Mouse (Mus musculus): Measurements from ENCODE around the gene 1700013G24Rik.
"Not testable (repeated sequence)": the region's sequence is repeated elsewhere in the genome, so short reads cannot be mapped to it uniquely, and the experiment has no call there.

Gene 1700013G24Rik

DNA sequence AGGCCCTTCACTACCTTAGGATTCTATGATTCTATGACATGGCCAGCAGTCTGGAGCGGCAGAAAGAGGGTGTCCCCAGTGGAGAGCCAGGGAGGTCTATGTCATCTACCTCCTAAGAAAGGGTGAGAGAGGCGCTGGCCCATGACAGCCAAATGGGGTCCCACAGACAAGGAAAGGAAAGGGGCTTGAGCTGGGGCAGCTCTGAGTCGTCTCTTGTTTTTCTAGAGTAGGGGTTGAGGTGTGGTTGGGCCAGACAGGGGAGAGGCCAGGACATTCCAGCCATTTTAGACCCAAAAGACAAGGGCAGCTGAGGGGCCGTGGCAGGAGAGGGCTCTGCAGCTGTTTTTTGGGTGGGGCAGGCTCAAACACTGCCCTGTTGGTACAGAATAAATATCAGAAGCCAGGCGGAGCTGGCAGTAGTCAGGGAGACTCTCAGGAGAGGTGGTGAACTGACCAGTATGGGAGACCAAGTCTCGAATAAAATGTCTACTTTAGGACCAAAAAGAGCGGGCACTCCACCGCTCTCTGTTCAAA, at the start of gene 1700013G24Rik:
TSS of gene 1700013G24Rik (plus strand) at position 51 of the 534 bp plus-strand sequence.
- DNase-seq (ENCODE audit: low spot score in 2 of 2) = no peak

DNA sequence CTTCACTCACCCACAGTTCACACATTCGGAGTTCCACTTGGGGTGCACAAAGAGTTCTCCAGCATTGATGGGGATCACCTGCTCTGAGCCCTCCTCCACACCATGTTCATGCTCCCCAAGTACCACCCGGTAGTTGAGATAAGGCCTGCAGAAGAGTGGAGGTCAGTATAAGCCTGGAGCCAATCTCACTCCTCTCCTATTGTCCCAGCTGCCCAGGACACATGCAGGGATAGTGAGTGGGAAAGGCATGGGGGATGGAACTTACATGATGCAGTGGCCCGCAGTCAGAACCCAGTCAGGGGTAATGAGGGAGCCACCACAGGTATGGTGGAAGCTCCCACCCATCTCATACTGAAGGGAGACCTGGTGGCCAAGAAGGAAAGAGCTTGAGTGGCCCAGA, 47.5 kb upstream of the 1700013G24Rik start:
- no peak for DNase-seq (ENCODE audit: low spot score in 2 of 2)

DNA sequence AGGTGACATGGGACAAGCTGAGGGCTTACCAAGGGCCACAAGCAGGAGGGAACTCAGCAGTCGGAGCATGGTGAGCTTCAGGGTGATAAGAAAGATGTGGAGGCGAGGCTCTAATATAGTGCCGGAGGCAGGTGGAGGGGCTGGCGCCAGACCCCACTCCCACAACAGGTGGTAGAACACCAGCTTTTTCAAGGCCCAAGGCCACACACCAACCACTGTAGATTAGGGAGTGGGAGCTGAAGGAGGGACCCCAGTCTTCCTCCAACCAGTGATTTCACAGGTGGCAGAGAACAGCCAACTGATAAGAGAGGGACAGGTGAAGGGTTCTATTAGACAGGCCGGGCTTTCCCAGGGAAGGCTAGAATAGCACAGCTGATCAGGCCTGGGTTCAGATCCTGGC, 43.4 kb upstream of the 1700013G24Rik start, which contains the start of gene Cela3a:
TSS of gene Cela3a (minus strand) at position 101 of the 400 bp plus-strand sequence.
- DNase-seq (ENCODE audit: low spot score in 2 of 2) = no peak

DNA sequence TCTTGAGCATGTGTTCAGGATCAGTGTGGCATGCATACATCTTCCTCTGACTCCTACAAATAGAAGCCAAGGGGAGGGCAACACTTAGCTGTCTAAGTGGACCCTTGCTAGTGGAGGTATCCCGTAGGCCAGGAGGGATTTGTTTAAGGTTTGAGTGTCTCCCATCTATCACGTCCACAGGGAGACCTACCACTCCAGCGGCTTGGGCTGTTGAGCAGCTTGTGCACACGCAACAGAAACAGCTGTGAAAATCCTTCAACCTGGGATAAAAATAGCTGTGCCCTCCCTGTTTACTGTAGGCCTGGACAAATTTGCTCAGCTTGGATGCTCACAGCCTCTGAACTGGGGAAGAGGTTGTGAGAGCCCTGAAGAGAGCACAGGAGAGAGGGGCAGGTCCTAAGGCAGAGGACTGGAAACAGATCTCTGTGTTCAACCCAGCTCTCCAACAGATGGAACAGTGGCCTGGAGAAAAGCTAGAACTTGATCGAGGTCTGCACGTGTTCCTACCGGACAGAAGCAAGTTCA, 40.8 kb upstream of the 1700013G24Rik start:
- DNase-seq (ENCODE audit: low spot score in 2 of 2) = not testable (repeated sequence)

DNA sequence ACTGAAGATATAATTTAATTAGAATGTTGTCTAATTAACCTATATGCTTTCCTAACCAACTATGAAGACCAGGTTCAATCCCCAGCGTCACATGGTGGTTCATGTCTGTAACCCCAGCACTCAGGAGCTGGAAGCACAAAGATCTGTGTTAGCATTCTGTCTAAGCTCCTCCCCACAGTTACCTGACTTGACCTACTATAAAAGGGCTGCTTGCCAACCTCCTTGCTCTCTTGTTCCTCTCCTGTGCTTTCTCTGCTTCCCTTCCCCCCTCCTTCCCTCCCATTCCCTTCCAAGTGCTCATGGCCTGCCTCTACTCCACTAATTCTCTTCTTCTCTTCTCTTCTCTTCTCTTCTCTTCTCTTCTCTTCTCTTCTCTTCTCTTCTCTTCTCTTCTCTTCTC, 38.1 kb upstream of the 1700013G24Rik start:
- DNase-seq (ENCODE audit: low spot score in 2 of 2) = no peak

DNA sequence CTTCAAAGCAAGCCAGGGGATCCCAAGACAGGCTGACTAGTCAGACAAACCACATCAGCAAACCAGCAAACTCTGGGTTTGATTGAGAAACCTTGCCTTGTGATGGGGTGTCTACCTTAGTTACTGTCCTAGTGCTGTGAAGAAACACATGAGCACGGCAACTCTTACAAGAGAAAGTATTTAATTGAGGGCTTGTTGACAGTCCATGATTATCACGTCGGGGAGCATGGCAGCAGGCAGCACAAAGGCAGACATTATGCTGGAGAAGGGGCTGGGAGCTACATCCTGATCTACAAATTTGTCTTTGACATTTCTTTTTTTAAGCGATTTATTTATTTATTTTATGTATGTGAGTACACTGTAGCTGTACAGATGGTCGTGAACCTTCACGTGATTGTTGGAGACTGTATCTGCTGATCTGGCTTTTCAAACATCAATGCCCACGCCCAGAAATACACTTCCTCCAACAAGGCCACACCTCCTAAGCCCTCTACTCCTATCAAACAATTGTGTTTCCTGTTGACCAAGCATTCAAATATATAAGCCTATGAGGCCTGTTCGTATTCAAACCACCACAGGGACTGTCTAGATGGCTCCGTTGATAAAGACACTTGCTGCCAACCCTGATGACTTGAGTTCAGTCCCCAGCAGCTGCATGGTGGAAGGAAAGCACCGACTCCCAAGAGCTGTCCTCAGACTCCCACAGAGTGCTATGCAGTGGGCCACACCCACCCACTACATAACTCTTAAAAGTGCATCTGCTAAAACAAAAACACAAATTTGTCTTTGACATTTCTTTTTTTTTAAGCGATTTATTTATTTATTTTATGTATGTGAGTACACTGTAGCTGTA, 35.1 kb upstream of the 1700013G24Rik start:
- DNase-seq (ENCODE audit: low spot score in 2 of 2) = no peak

DNA sequence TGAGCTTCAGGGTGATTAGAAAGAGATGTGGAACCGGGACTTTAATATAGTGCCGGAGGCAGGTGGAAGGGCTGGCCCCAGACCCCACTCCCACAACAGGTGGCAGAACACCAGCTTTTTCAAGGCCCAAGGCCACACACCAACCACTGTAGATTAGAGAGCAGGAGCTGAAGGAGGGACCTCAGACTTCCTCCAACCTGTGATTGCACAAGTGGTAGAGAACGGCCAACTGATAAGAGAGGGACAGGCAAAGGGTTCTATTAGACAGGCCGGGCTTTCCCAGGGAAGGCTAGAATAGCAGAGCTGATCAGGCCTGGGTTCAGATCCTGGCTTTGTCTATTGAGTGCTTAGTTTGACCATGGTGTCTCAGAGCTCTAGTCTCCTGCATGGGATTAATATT, 22.6 kb upstream of the 1700013G24Rik start, which contains the start of gene Cela3b:
TSS of gene Cela3b (minus strand) at position 39 of the 400 bp plus-strand sequence.
- no peak for DNase-seq (ENCODE audit: low spot score in 2 of 2)

DNA sequence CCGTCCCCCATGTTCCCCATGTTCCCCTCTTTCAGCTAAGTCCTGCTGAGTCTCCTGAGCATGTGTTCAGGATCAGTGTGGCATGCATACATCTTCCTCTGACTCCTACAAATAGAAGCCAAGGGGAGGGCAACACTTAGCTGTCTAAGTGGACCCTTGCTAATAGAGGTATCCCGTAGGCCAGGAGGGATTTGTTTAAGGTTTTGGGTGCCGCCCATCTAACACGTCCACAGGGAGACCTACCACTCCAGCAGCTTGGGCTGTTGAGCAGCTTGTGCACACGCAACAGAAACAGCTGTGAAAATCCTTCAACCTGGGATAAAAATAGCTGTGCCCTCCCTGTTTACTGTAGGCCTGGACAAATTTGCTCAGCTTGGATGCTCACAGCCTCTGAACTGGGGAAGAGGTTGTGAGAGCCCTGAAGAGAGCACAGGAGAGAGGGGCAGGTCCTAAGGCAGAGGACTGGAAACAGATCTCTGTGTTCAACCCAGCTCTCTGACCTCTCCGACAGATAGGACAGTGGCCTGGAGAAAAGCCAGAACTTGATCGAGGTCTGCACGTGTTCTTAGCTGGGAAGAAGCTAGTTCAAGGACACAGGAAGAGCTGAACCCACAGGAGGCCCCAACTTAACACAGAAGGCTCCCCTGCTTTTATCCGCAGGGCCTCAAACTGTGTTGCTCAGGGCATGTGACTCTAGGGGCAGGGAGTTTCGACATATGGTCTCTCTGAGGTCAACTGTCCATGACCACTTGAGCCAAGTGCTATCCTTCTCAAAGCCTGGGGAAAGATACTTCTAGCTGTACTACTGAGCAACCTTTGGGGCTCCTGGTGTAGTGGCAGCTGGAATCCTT, 20.2 kb upstream of the 1700013G24Rik start:
- not testable (repeated sequence) for DNase-seq (ENCODE audit: low spot score in 2 of 2)

DNA sequence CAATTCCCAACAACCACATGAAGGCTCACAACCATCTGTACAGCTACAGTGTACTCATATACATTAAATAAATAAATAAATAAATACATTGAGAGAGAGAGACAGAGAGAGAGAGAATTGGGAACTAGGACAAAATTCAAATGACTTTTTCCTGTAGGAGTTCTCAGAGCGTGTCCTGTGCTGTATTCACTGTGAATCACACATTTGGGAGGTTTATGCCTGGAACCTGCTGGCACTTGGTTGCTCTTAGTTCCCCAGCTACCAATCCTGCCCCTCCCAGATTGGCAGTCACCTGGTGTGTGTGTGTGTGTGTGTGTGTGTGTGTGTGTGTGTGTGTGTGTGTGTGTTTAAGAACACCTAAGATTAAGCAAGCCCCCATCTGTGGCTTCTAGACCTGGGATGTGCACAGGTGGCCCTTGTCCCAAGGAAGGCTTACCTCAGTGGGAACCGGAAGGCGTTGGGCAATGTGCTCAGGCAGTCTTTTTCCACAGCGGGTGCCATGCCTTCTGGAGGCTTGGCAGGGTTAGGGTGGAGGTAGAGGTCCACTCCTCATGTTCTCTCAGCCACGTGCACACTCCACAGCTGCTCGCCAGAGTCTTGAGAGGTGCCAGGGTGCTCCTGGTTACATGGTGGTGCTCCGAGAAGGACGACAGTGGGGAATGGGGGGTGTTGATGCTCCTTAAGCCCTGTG, 16.0 kb upstream of the 1700013G24Rik start:
- no peak for DNase-seq (ENCODE audit: low spot score in 2 of 2)

DNA sequence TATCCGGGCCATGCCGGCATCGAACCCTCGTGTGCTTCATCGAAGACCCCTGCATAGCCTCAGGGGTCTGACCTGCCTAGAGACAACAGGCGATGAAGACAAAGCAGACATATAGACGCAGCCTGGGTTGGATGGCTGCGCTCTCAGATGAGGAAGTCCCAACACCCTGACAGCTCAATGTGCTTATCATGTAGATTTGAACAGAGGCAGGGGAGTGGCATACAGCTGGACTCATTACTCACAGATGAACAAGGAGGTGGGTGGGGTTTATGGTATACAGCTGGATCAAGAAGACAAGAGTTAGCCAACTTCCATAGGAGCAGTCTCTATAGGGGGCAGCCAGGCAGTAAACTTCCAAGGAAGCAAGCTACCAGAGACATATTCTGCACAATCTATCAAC, 14.2 kb upstream of the 1700013G24Rik start:
- DNase-seq (ENCODE audit: low spot score in 2 of 2) = no peak

DNA sequence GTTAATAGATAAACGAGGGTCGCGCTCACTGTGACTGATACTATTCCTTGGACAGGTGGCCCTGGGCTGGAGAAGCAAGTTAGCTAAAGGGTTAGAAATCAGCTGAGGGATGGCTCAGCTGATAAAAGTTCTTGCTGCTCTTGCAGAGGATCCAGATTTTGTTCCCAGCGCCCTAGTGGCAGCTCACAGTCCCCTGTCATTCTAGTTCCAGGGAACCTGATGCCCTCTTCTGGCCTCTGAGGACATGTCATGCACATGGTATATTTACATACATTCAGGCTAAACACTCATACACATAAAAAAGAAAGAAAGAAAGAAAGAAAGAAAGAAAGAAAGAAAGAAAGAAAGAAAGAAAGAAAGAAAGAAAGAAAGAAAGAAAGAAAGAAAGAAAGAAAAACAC, 11.8 kb upstream of the 1700013G24Rik start:
- DNase-seq (ENCODE audit: low spot score in 2 of 2) = no peak

DNA sequence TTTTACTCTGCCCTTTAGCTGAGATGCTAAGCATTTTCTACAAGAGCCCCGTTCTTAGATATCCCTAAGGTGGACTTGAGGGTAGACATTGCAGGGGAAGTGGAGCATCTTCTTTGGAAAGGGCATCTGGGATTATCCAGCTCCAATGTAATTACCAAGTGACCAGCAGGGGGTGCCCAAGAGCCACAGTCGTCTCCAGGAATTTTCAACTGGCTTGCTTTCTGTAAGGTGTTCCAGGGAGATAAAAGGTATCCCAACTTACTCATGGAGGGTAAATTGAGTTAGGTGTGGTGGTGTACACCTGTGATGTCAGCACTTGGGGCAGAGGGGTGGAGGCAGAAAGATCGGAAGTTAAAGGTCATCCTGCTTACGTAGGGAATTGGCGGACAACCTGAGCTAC, 9.5 kb upstream of the 1700013G24Rik start:
- peak in 1 of 2 experiments; percentile 28 for DNase-seq (ENCODE audit: low spot score in 2 of 2)

DNA sequence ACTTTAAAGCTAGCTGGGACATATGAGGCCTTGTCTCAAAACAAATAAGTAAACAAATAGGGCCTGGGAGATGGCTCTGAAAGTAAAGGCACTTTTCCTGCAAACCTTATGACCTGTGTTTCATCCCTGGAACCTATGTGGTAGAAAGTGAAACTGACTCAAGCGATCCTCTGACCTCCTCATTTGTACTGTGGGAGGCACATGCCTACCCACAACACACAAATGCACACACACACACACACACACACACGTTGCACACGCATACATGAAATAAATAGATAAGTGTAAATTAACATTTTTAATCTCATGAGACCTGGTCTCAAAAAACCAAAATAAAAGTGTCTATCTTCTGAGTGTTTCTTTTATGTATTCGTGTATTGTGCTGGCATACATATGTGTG, 7.2 kb upstream of the 1700013G24Rik start:
- DNase-seq (ENCODE audit: low spot score in 2 of 2) = no peak

DNA sequence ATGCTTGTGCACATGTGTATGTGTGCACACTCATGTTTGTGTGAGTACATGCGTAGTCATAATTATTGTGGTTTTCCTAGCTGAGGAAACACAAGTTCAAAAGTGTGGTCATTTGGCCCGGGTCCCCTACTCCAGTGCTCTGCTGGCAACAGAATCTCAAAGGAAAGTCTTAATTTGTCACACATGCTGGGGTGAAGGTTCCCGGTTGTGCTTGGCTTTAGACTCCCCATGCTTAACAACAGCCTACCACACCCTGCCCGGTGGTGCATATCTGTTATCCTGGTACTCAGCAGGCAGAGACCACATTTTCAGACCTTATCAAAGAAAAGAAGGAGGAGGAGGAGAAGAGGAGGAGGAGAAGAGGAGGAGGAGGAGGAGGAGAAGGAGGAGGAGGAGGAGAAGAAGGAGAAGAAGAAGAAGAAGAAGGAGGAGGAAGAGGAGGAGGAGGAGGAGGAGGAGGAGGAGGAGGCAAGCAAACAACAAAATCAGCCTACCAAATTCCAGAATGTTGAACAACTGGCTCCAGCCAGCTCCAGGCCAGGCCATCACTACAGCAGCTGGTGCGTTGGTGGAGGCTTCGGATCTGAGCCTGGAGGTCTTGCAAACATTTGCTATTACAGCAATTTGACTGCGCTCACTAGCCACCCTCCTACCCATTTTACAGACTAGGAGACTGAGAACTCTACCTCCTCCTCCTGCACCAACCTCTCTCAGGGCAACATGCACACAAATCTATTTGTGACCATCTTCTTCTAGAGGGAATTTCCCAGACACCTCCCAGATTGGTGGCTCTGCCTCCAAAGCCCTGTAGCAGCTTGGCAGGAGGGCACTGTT, 5.5 kb upstream of the 1700013G24Rik start:
- no peak for DNase-seq (ENCODE audit: low spot score in 2 of 2)

DNA sequence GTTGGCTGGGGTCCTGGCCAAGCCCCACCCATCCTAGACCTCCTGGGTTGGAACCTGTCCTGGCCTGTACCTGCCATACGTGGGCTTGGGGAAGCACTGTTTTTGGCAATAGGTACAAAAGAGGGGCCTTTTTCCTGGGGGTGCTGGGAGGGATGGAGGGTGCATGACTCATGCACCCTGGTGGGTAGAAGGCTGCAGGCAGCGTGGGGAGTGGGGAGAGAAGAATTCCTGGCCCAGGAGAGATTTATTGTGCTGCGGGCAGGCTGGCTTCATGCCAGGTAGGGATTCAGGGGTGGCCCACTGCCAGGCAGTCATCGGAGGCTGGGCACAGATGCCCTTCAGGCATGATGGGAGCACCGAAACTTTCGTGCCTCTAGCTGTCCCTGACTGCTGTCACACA, 4.9 kb upstream of the 1700013G24Rik start:
- no peak for DNase-seq (ENCODE audit: low spot score in 2 of 2)

DNA sequence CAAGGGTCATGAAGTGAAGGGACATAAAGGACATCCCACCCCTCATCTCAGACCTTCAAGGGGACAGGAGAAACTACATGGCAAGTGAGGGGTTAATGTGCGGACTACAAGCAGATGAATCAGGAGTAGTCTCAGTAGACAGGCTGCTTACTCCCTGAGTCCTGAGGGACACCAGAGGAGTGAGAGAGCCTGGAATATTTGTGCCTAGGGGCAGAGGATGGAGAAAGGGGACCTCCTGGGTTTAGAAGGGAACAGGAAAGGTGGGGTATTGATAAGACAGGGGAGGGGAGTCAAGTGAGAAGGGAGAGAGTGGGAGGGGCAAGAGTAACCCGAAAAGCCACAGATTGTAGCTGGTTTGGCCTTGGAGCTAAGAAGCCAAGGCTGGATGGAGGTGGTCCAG, 4.4 kb upstream of the 1700013G24Rik start:
- no peak for DNase-seq (ENCODE audit: low spot score in 2 of 2)

DNA sequence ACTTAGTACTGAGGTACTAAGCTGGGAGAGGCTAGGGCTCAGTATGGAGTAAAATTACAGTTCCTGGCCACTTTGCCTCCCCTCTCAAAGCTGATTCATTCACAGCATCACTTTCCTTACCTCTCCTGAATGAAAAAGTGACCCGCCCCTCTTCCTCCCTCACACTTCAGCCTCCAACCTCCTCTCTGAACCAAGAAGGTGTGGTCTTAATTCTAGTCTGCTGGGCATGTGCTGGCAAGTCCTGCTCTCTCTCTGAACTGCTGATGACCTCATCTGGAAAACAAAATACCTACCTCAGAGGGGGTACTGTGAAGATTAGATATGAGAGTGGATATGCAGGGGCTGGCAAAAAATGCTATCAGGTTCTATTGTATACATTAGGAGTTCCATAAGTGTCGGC, 4.0 kb upstream of the 1700013G24Rik start:
- DNase-seq (ENCODE audit: low spot score in 2 of 2) = no peak

DNA sequence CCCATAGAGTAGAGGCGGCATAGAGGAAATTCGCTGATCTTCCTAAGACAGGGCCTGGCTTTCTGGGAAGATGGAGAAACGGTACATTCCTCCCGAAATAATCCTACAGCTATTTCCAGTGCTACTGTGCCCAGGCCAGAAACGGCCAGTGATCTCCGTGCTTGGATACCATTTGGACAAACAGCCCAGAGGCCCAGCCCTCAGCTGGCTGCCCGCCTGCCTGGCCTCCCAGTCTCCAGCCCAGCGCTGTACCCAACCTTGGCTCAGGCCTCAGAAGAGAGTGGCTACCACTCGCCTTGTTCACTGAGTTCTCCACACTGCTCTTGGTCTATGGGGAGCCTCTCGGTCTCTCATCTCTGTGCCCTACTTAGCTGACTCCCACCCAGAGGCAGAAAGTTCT, 3.4 kb upstream of the 1700013G24Rik start:
- DNase-seq (ENCODE audit: low spot score in 2 of 2) = no peak

DNA sequence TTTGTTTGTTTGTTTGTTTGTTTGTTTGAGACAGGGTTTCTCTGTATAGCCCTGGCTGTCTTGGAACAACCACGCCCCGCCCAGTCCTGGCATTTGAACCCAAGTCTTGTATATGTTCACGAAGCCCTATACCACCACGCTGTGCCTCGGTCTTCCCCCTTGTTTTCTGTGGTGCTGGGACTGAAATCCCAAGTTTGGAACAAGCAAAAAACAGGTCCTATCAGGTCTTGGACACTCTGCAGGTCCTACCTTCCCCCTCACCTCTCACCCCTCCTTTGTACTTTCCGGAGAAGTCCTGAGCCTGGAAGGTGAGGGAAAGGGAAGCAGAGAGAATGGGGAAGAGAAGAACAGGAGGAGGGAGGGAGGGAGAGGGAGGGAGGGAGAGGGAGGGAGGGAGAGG, 894 bp upstream of the 1700013G24Rik start:
- DNase-seq (ENCODE audit: low spot score in 2 of 2) = no peak

DNA sequence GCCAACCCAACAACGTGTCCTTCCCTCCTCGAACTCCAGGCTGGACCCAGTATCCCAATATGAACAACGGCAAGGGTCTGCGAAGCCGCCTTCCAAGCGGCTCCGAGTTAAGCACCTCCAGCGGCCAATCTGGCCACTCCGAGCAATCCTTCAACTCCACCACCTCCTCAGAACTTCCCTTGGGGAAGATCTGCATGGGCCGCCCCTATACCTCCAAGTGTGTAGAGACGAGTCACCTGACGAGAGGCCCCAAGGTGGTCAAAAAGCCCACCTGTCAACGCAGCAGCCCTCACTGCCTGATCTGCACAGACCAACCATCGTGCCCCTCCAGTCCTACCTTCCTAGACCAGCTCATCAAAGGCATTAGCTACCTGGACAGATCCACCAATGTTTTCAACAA, 1.5 kb downstream of the 1700013G24Rik start:
- DNase-seq (ENCODE audit: low spot score in 2 of 2) = no peak

DNA sequence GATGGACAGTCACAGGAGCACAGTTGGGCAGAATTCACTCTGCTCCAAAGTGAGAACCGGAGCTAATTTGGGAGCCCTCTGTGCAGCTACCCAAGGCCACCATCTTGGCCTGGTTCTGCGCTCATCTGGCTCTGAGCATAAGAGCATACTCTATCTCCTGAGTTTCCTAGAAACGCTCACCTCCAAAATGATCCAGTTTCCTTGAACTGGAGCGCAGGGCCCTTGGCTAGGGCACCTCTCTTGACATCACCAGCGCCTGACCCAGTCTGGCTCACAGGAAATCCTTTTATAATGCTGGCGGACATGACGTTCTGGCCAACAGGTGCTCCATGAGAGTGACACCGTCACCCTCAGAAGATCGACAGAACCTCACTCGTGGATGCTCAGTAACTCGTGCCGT, 3.5 kb downstream of the 1700013G24Rik start:
- DNase-seq (ENCODE audit: low spot score in 2 of 2) = no peak
